Mouse (Mus musculus) small intestine, adult 10 weeks (tissue): ENCODE measurements around the gene Rfx7. TPM values are rescaled to one million over a fixed set of nuclear protein-coding genes. Genes with fewer than 3 reads are reported as not detected.

Experiments used
- polyA plus RNA-seq: library from polyadenylated mRNA; stranded (reverse); fragments of 350-450 nt; fragmentation: Illumina TruSeq; extraction: RNeasy Lipid Tissue Mini Kit (QIAGEN cat#74804); gene quantifications from one replicate; pipeline ENCODE4 v1.2.3, GENCODE M21; 2014; ENCODE audit warnings: low replicate concordance

Gene Rfx7
- 41.2 TPM for polyA plus RNA-seq

GRCm38 (mm10) chr9:72531996-72532380 is at the start of gene Rfx7:
Gene Rfx7, plus strand, starts transcription at chr9:72532240.

GRCm38 (mm10) chr9:72492194-72492565 is 39.9 kb upstream of the Rfx7 start, which contains the start of gene Tex9:
Gene Tex9, minus strand, starts transcription at chr9:72492212.

GRCm38 (mm10) chr9:72661895-72662661 is 130.0 kb downstream of the Rfx7 start, which contains the start of gene Nedd4:
Gene Nedd4, plus strand, starts transcription at chr9:72662346.

Other genes starting within 250 kb of the Rfx7 start
- 1.6 TPM for gene Mns1, start 94.2 kb upstream of the Rfx7 start, polyA plus RNA-seq
- 10.1 TPM for gene Tex9, start 40.0 kb upstream of the Rfx7 start, polyA plus RNA-seq
- gene Nedd4, start 130.1 kb downstream of the Rfx7 start, polyA plus RNA-seq, result 141 TPM